Mouse (Mus musculus) stomach, adult 2 months (tissue): ENCODE results near the gene Erp44. TPM values are rescaled to one million over a fixed set of nuclear protein-coding genes. Genes with fewer than 3 reads are reported as not detected.

Source experiments
- polyA plus RNA-seq: library from polyadenylated mRNA; depleted of rRNA; stranded (reverse); fragments of >200 nt; gene quantifications from 2 replicates; pipeline ENCODE4 v1.2.3, GENCODE M21; 2012; rRNA removed

Gene Erp44
- 11.5 and 14.3 TPM in 2 replicates for polyA plus RNA-seq

GRCm38 (mm10) chr4:48279498-48280134 lies at the start of gene Erp44, which contains the start of gene Invs:
TSS of gene Erp44 (minus strand) at chr4:48279558.
TSS of gene Invs (plus strand) at chr4:48279760.

Other genes starting within 250 kb of the Erp44 start
- 4.1 and 7.7 TPM in 2 replicates for gene Nr4a3, start 234.4 kb downstream of the Erp44 start, polyA plus RNA-seq
- gene Stx17, start 154.6 kb downstream of the Erp44 start, polyA plus RNA-seq: 1.5 and 1.6 TPM in 2 replicates
- gene Invs, start 202 bp upstream of the Erp44 start, polyA plus RNA-seq: 0.65 and 0.79 TPM in 2 replicates
- 1.5 and 2.6 TPM in 2 replicates for gene Tex10, start 193.9 kb upstream of the Erp44 start, polyA plus RNA-seq